Mouse (Mus musculus) midbrain, postnatal 0 days (tissue): ENCODE results near the gene Mrap2. TPM values are rescaled to one million over a fixed set of nuclear protein-coding genes. Genes with fewer than 3 reads are reported as not detected.
A peak's percentile ranks its signal among the peaks of the same experiment; 100 is the strongest.

ENCODE experiments used
- ATAC-seq: fragments of 200-750 bp; cut with Nextera tagmentation; 2 replicates; pipeline ENCODE4 v1.8.0; 2017; ENCODE audit warnings: moderate number of reproducible peaks, mild to moderate bottlenecking, moderate TSS enrichment, moderate library complexity; ENCODE audit not compliant: low FRiP score
- DNase-seq: peaks from one replicate; pipeline ENCODE4 v3.0.0-alpha.2; 2015; ENCODE audit warnings: low spot score
- H3K27ac ChIP-seq: fragments of 300-500 bp; sonication (generic); 2 replicates; pipeline ENCODE4 v1.5.1; 2014; ENCODE audit warnings: low read depth, mild to moderate bottlenecking, low read length, mixed read lengths
- H3K27me3 ChIP-seq: fragments of 300-500 bp; sonication (generic); 2 replicates; pipeline ENCODE4 v1.6.1; 2014; ENCODE audit warnings: low read length, control low read depth, mixed read lengths; ENCODE audit not compliant: insufficient read depth
- H3K36me3 ChIP-seq: fragments of 300-500 bp; sonication (generic); 2 replicates; pipeline ENCODE4 v1.6.1; 2014; ENCODE audit warnings: low read length, control low read depth, mixed read lengths; ENCODE audit not compliant: insufficient read depth
- H3K4me1 ChIP-seq: fragments of 300-500 bp; sonication (generic); 2 replicates; pipeline ENCODE4 v1.6.1; 2014; ENCODE audit warnings: mild to moderate bottlenecking, control low read depth, antibody characterized with exemption, low read length, mixed read lengths; ENCODE audit not compliant: insufficient read depth
- H3K4me2 ChIP-seq: fragments of 300-500 bp; sonication (generic); 2 replicates; pipeline ENCODE4 v1.6.1; 2014; ENCODE audit warnings: low read depth, mild to moderate bottlenecking, low read length, mixed read lengths; ENCODE audit not compliant: poor library complexity, severe bottlenecking
- H3K4me3 ChIP-seq: fragments of 300-500 bp; sonication (generic); 2 replicates; pipeline ENCODE4 v1.5.1; 2014; ENCODE audit warnings: low read depth, mild to moderate bottlenecking, low read length, moderate library complexity
- H3K9ac ChIP-seq: fragments of 300-500 bp; sonication (generic); replicated peaks from 2 replicates; pipeline ENCODE4 v1.6.1; 2014; ENCODE audit warnings: mild to moderate bottlenecking, low read length, moderate library complexity, mixed read lengths; ENCODE audit not compliant: poor library complexity, severe bottlenecking
- H3K9me3 ChIP-seq: fragments of 300-500 bp; sonication (generic); 2 replicates; pipeline ENCODE4 v1.6.1; 2016; ENCODE audit warnings: low read length, control low read depth
- CTCF ChIP-seq: IDR thresholded peaks from 2 replicates; pipeline ENCODE4 v1.5.1; 2016; ENCODE audit warnings: antibody characterized with exemption, mild to moderate bottlenecking
- WGBS: fragments of 180-500 bp; shearing (Covaris S2); extraction: QIAGEN DNeasy Blood & Tissue Kit; methylation state at CpG from one replicate; pipeline ENCODE4 v1.1.7; 2014; 5-methylcytosine and 5-hydroxymethylcytosine counted together
- polyA plus RNA-seq: library from polyadenylated mRNA; unstranded; fragments of >200 nt; fragmentation: Nextera tagmentation; extraction: Ambion mirVana; gene quantifications from 2 replicates; pipeline ENCODE4 v1.2.1, GENCODE M21; 2015
- total RNA-seq: library from RNA; depleted of rRNA; stranded (reverse); fragments of >200 nt; gene quantifications from 2 replicates; pipeline ENCODE4 v1.2.3, GENCODE M21; 2014

The Mrap2 gene
- total and polyA plus RNA-seq, 2 experiments from 2014 or later = 4.3 to 4.8 TPM

DNA sequence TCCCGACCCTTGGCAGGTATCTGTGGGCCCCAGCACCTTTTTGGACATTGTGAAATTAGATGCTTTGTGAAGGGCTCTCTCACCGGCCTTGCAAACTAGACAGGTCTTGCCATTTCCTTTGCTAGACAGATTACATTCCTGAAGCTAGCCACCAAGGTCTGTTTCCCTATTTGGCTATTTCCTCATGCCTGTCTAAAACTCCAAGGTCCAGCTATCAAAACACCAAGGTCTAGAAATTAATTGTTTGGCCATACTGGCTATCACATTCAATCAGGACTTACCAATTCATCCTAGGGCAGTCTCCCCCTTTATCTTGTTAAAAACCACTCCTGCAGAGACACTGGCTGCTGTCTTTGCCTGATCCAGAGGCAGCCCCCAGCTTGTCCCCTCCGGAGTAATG is 23.9 kb downstream of the Mrap2 start:
- Histone ChIP-seq H3K4me2 (no peak overlapping the region), H3K27me3 (no peaks in the 10 kb centered on the region), H3K27ac (no peak overlapping the region), H3K36me3 (no peaks in the 10 kb centered on the region), H3K9me3 (no peaks in the 10 kb centered on the region), H3K4me3 (no peak overlapping the region), H3K9ac (no peak overlapping the region), H3K4me1 (no peaks in the 10 kb centered on the region)
- no peak for DNase-seq
- 44% methylated on average over 3 of the region's 3 CpGs for WGBS
- TF ChIP-seq CTCF = no peak
- no peak for ATAC-seq

DNA sequence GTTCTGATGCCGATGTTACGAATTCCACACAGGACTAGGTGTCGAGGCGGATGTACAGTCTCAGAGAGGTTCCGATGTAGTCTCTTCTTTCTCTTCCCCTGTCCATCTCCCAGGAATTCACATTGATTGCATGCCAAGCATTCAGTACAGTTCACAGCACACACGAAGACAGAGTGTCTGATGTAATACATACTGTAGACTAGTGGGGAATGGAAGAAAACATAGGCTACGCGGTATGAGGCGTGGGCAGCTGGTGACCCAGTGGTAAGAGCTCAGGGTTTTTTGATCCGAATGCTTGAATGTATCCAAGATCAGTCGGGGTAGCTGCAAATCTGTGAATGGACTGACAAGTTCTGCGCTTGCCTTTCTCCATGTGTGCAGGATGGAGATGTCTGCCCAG is 25.0 kb downstream of the Mrap2 start:
- ATAC-seq (no peak), DNase-seq (no peak)
- WGBS = 92% methylated on average over 12 of the region's 12 CpGs
- Histone ChIP-seq H3K9me3 (no peaks in the 10 kb centered on the region), H3K27me3 (no peaks in the 10 kb centered on the region), H3K4me2 (no peak overlapping the region), H3K4me3 (no peak overlapping the region), H3K4me1 (no peaks in the 10 kb centered on the region), H3K27ac (no peak overlapping the region), H3K36me3 (no peaks in the 10 kb centered on the region), H3K9ac (no peak overlapping the region)
- no peak for TF ChIP-seq CTCF

DNA sequence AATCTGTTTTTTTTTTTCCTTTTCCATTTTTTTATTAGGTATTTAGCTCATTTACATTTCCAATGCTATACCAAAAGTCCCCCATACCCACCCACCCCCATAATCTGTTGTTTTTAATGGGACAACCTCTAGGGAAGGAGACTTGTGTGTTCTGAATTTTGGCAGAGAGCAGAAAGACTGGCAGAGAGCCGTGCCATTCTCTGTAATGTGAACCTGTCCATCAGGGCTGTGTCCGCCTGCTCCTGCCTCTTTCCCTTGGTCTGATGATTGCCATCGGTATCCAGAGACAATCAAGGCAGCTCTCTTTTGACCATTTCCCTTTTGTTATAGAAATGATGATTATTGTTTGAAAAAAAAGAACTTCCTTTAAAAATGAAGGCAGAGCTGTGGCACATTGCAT is 26.8 kb downstream of the Mrap2 start:
- H3K27ac ChIP-seq = no peak overlapping the region
- H3K9ac ChIP-seq = no peak overlapping the region
- H3K4me2 ChIP-seq = no peak overlapping the region
- H3K36me3 ChIP-seq = no peaks in the 10 kb centered on the region
- H3K4me1 ChIP-seq = no peaks in the 10 kb centered on the region
- ATAC-seq = no peak
- no peaks in the 10 kb centered on the region for H3K27me3 ChIP-seq
- no peaks in the 10 kb centered on the region for H3K9me3 ChIP-seq
- no peak overlapping the region for H3K4me3 ChIP-seq
- 58% methylated on average over 3 of the region's 3 CpGs for WGBS
- no peak for DNase-seq
- no peak for TF ChIP-seq CTCF

DNA sequence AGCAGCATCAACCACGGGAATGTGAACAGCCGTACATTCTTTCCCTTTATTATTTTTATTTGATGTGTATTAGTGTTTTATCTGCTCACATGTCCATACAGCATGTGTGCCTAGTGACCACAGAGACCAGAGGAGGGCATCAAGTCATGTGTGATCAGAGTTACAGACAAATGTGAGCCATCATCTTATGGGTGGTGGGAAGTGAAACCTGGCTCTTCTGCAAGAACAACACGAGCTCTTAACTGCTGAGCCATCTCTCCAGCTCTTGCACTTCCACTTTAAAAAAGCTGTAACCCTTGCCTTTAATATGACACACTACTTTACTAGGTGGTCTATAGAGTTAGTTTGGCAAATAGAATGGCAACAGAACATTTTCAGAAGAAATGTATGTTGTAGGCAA is 27.4 kb downstream of the Mrap2 start:
- DNase-seq = no peak
- H3K36me3 ChIP-seq = no peaks in the 10 kb centered on the region
- no peaks in the 10 kb centered on the region for H3K4me1 ChIP-seq
- H3K27ac ChIP-seq = no peak overlapping the region
- no peaks in the 10 kb centered on the region for H3K27me3 ChIP-seq
- 83% methylated on average over 3 of the region's 3 CpGs for WGBS
- no peak overlapping the region for H3K9ac ChIP-seq
- TF ChIP-seq CTCF = no peak
- H3K9me3 ChIP-seq = no peaks in the 10 kb centered on the region
- ATAC-seq = no peak
- H3K4me2 ChIP-seq = no peak overlapping the region
- no peak overlapping the region for H3K4me3 ChIP-seq

DNA sequence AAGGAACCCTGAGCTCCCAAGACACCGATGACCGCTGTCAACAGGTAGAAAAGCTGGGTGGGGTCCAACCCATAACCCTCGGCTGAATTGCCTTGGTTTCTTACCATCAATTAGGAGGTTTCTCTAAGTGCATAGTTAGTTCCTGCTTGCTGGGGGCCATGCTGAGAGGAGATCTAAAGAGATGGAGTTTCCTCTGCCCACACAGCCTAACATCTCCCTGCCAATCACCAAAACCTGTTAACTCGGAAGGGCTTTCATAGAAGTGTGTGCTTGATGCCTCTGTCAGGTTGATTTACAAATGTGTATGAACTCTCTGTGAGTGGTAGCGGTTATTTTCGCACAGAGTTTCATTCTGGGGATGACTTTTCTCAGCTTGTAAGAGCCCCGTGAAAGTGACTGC is 34.4 kb downstream of the Mrap2 start:
- TF ChIP-seq CTCF = no peak
- Histone ChIP-seq H3K27me3 (no peaks in the 10 kb centered on the region), H3K4me1 (no peaks in the 10 kb centered on the region), H3K36me3 (no peaks in the 10 kb centered on the region), H3K4me2 (no peak overlapping the region), H3K9ac (no peak overlapping the region), H3K27ac (no peak overlapping the region), H3K9me3 (no peaks in the 10 kb centered on the region), H3K4me3 (no peak overlapping the region)
- ATAC-seq = 0 out of 2 replicates have a peak, but pooled peaks have one; percentile 14
- DNase-seq = no peak
- WGBS = 60% methylated on average over 7 of the region's 7 CpGs

DNA sequence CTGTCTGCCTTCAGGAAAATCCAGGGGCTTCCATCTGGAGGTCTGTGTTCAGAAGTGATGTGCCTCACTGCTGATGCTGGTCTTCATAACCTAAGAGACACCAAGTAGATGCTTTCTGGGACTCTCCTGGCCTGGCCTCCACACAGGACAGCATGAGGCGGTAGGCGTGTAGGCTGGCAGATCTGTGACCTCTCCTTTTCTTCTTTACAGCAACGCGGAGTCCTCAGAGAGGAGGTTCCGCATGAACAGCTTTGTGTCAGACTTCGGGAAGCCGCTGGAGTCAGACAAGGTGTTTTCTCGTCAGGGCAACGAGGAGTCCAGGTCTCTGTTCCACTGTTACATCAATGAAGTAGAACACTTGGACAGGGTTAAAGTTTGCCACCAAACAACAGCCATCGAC is 38.1 kb downstream of the Mrap2 start:
- no peak for DNase-seq
- TF ChIP-seq CTCF = no peak
- H3K4me3 ChIP-seq = no peak overlapping the region
- no peak for ATAC-seq
- no peak overlapping the region for H3K4me2 ChIP-seq
- H3K27me3 ChIP-seq = no peaks in the 10 kb centered on the region
- H3K4me1 ChIP-seq = no peaks in the 10 kb centered on the region
- WGBS = 77% methylated on average over 10 of the region's 10 CpGs
- H3K36me3 ChIP-seq = no peaks in the 10 kb centered on the region
- H3K9me3 ChIP-seq = no peaks in the 10 kb centered on the region
- no peak overlapping the region for H3K27ac ChIP-seq
- no peak overlapping the region for H3K9ac ChIP-seq
